Mouse (Mus musculus): ENCODE data around the gene Fyb2. TPM values are rescaled to one million over a fixed set of nuclear protein-coding genes. Genes with fewer than 3 reads are reported as not detected.
A peak's percentile ranks its signal among the peaks of the same experiment; 100 is the strongest.

Fyb2 gene
- polyA plus RNA-seq, 1 experiment from 2014 or later, result 1.0 TPM

DNA sequence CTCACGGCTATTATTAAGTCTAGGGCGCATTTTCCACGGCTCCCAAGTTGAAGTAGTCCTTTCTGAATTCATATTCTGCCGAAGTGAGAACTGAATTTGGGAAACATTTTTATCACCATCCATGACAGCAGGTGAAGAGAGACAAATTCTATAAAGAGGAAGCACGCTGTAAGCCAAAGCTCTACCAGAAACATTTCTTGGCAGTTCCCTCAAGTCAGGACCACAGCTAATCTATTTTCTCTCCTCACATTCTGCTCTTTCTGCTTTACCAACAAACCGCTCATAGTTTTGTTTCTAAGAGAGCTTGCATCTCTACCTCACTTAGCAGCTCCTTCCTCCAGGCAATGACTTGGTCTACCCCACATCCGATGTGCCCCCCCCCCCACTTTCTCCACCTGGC is 100.5 kb downstream of the Fyb2 start:
- 89% methylated on average over 7 of the region's 7 CpGs for WGBS
- Histone ChIP-seq H3K9me3 (replicated peaks; ENCODE audit: low read length) (no peaks in the 10 kb centered on the region), H3K4me2 (ENCODE audit: low read length) (no peak overlapping the region), H3K27ac (no peak overlapping the region), H3K9ac (ENCODE audit: low read depth, low read length) (no peak overlapping the region), H3K36me3 (ENCODE audit: insufficient read depth, low read length) (no peaks in the 10 kb centered on the region), H3K4me1 (replicated peaks; ENCODE audit: insufficient read depth, low read length) (no peaks in the 10 kb centered on the region), H3K4me3 (replicated peaks; ENCODE audit: low read depth, low read length) (no peak overlapping the region), H3K27me3 (ENCODE audit: insufficient read depth, low read length) (no peaks in the 10 kb centered on the region)
- no peak for TF ChIP-seq CTCF (IDR thresholded peaks at IDR 0.05; ENCODE audit: low read depth)
- ATAC-seq (replicated peaks; ENCODE audit: low FRiP score, low read depth) (no peak), DNase-seq (ENCODE audit: low spot score) (no peak)

DNA sequence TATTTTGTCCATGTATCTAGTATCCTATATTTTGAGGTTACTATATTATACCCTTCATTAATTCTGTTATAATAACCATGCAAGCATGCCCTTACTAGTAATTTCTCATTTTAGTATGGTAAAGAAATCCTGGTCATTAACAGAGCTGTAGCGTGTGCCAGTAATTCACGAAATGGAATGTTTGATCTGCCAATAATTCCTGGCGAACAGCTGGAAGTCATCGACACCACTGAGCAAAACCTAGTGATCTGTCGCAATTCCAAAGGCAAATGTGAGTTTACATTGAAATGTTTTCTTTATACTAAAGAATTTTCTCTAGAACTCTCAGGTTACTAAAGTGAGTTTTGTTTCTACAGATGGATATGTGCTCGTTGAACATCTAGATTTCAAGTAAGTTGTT is 102.2 kb downstream of the Fyb2 start:
- Histone ChIP-seq H3K27ac (no peak overlapping the region), H3K27me3 (ENCODE audit: insufficient read depth, low read length) (no peaks in the 10 kb centered on the region), H3K4me3 (replicated peaks; ENCODE audit: low read depth, low read length) (no peak overlapping the region), H3K36me3 (ENCODE audit: insufficient read depth, low read length) (no peaks in the 10 kb centered on the region), H3K9me3 (replicated peaks; ENCODE audit: low read length) (no peaks in the 10 kb centered on the region), H3K4me2 (ENCODE audit: low read length) (no peak overlapping the region), H3K9ac (ENCODE audit: low read depth, low read length) (no peak overlapping the region), H3K4me1 (replicated peaks; ENCODE audit: insufficient read depth, low read length) (no peaks in the 10 kb centered on the region)
- no peak for ATAC-seq (replicated peaks; ENCODE audit: low FRiP score, low read depth)
- WGBS, result 59% methylated on average over 6 of the region's 6 CpGs
- DNase-seq (ENCODE audit: low spot score), result no peak
- TF ChIP-seq CTCF (IDR thresholded peaks at IDR 0.05; ENCODE audit: low read depth), result no peak

DNA sequence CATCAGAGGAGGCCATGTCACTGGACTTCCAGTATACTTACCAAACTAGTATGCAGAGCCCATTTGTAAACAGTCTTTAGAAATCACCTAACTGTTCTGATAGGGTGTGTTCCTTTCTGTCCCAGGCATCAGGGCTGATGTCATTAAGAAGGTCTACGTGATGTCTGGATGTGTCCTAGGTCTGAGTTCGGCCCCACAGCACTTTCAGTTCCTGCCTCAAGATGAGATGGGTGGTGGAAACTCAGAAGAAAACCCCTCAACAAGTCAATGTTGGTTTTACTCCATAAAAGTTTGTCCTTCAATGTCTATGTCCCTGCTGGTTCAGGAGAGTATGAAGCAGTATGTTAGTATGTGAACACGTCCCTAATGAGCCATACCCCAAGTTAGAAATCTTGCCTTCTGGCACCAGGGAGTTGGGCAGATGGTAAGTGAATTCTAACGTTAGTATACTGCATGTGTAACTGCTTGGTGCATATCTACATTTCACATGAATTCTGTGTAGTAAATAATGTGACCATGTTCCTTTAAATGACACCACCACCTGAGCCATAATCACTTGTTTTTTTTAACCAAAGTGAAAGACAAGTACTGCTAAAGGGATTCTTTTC is 102.9 kb downstream of the Fyb2 start:
- H3K36me3 ChIP-seq (ENCODE audit: insufficient read depth, low read length), result no peaks in the 10 kb centered on the region
- ATAC-seq (replicated peaks; ENCODE audit: low FRiP score, low read depth) (no peak), DNase-seq (ENCODE audit: low spot score) (no peak)
- no peak for TF ChIP-seq CTCF (IDR thresholded peaks at IDR 0.05; ENCODE audit: low read depth)
- H3K9ac ChIP-seq (ENCODE audit: low read depth, low read length), result no peak overlapping the region
- WGBS, result 80% methylated on average over 4 of the region's 4 CpGs
- H3K4me1 ChIP-seq (replicated peaks; ENCODE audit: insufficient read depth, low read length), result no peaks in the 10 kb centered on the region
- H3K9me3 ChIP-seq (replicated peaks; ENCODE audit: low read length), result no peaks in the 10 kb centered on the region
- no peak overlapping the region for H3K4me2 ChIP-seq (ENCODE audit: low read length)
- H3K27me3 ChIP-seq (ENCODE audit: insufficient read depth, low read length), result no peaks in the 10 kb centered on the region
- H3K27ac ChIP-seq, result no peak overlapping the region
- no peak overlapping the region for H3K4me3 ChIP-seq (replicated peaks; ENCODE audit: low read depth, low read length)

DNA sequence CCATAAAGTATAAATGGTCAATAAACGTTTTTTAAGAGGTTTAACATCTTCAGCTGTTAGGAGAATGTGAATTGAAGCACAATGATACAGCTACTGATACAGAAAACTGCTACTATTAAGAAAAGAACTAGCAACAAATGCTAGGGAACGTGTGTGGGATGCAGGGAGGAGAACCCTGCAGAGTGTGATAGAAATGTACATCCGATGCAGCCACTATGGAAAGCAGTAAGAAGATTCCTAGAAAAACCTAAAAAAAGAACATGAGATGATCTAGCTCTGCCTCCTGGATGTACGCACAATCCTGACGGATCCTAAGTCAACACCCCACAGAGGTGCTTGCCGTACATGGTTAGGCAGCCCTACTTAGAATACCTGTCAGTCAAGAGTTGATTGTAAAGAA is 114.0 kb downstream of the Fyb2 start:
- DNase-seq (ENCODE audit: low spot score) (no peak), ATAC-seq (replicated peaks; ENCODE audit: low FRiP score, low read depth) (no peak)
- H3K4me1 ChIP-seq (replicated peaks; ENCODE audit: insufficient read depth, low read length), result no peaks in the 10 kb centered on the region
- H3K9me3 ChIP-seq (replicated peaks; ENCODE audit: low read length), result no peaks in the 10 kb centered on the region
- H3K27ac ChIP-seq, result no peak overlapping the region
- no peak for TF ChIP-seq CTCF (IDR thresholded peaks at IDR 0.05; ENCODE audit: low read depth)
- no peak overlapping the region for H3K4me2 ChIP-seq (ENCODE audit: low read length)
- H3K27me3 ChIP-seq (ENCODE audit: insufficient read depth, low read length), result no peaks in the 10 kb centered on the region
- H3K36me3 ChIP-seq (ENCODE audit: insufficient read depth, low read length), result no peaks in the 10 kb centered on the region
- WGBS, result 73% methylated on average over 6 of the region's 6 CpGs
- H3K4me3 ChIP-seq (replicated peaks; ENCODE audit: low read depth, low read length), result no peak overlapping the region
- H3K9ac ChIP-seq (ENCODE audit: low read depth, low read length), result no peak overlapping the region

DNA sequence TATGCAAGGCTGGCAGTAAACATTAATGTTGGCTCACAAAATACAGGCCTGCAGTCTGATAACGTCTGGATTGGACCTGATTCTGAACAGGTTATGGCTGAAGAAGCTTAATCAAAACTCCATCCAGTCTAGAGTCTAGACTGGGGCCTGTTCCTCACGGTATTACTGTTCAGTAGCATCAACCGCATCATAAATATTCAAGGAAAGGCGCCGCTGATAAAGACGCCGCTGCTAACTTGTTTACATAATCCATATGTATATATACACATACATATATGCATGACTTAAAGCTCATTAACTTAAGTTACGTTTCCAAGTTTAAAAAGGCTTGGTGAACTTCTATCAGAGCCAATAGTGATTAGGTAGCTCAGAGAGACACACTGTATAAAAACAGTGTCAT is 117.8 kb downstream of the Fyb2 start:
- Histone ChIP-seq H3K27ac (no peak overlapping the region), H3K4me1 (replicated peaks; ENCODE audit: insufficient read depth, low read length) (no peaks in the 10 kb centered on the region), H3K9ac (ENCODE audit: low read depth, low read length) (no peak overlapping the region), H3K4me2 (ENCODE audit: low read length) (no peak overlapping the region), H3K9me3 (replicated peaks; ENCODE audit: low read length) (no peaks in the 10 kb centered on the region), H3K36me3 (ENCODE audit: insufficient read depth, low read length) (no peaks in the 10 kb centered on the region), H3K27me3 (ENCODE audit: insufficient read depth, low read length) (no peaks in the 10 kb centered on the region), H3K4me3 (replicated peaks; ENCODE audit: low read depth, low read length) (no peak overlapping the region)
- 58% methylated on average over 8 of the region's 8 CpGs for WGBS
- TF ChIP-seq CTCF (IDR thresholded peaks at IDR 0.05; ENCODE audit: low read depth), result no peak
- ATAC-seq (replicated peaks; ENCODE audit: low FRiP score, low read depth) (no peak), DNase-seq (ENCODE audit: low spot score) (no peak)

DNA sequence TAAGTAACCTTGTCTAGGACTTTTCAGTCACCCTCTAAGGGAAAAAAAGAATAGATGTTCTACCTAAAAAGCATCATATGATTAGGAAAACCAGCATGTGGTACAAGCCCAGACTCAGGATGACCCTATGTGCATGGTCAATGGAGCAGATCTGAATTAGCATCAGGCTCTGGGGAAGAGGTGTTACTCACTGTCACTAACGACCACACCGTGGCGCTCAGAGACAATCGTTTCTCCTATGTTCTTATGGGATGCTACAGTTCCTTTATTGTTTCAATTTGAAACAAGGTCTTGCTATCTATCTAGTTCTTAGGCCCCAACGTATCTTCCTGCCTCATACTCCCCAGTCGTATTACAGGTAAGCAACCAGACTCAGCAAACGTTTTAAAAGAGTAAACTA is 119.9 kb downstream of the Fyb2 start:
- H3K4me2 ChIP-seq (ENCODE audit: low read length), result no peak overlapping the region
- ATAC-seq (replicated peaks; ENCODE audit: low FRiP score, low read depth) (no peak), DNase-seq (ENCODE audit: low spot score) (peak; percentile 57)
- peak; percentile 58 for TF ChIP-seq CTCF (IDR thresholded peaks at IDR 0.05; ENCODE audit: low read depth)
- no peaks in the 10 kb centered on the region for H3K4me1 ChIP-seq (replicated peaks; ENCODE audit: insufficient read depth, low read length)
- no peaks in the 10 kb centered on the region for H3K9me3 ChIP-seq (replicated peaks; ENCODE audit: low read length)
- no peaks in the 10 kb centered on the region for H3K36me3 ChIP-seq (ENCODE audit: insufficient read depth, low read length)
- no peak overlapping the region for H3K4me3 ChIP-seq (replicated peaks; ENCODE audit: low read depth, low read length)
- WGBS, result 41% methylated on average over 7 of the region's 7 CpGs
- H3K27ac ChIP-seq, result no peak overlapping the region
- no peak overlapping the region for H3K9ac ChIP-seq (ENCODE audit: low read depth, low read length)
- H3K27me3 ChIP-seq (ENCODE audit: insufficient read depth, low read length), result no peaks in the 10 kb centered on the region

DNA sequence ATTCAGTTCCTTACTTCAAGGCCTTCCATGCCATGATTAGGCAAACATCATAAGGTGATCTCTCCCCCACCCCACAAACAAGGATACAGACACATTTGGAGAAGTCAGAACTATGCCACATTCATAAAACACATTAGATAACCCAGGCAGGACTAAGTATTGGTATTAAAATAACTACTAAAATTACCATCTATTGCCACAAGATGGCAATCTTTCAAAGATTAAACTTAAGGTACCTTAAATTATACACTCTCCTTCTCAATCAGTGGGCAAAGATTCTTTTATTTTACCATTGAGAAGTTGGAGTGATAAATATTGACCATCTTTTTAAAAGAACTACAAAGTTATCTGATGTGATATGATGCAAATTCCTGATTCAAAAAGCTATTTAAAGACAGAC is 121.0 kb downstream of the Fyb2 start:
- no peak for ATAC-seq (replicated peaks; ENCODE audit: low FRiP score, low read depth)
- peak; percentile 65 for DNase-seq (ENCODE audit: low spot score)

More for the DNA sequence above, 121.0 kb downstream of the Fyb2 start:
- TF ChIP-seq CTCF (IDR thresholded peaks at IDR 0.05; ENCODE audit: low read depth), result peak; percentile 57
- Histone ChIP-seq H3K9ac (ENCODE audit: low read depth, low read length) (no peak overlapping the region), H3K9me3 (replicated peaks; ENCODE audit: low read length) (no peaks in the 10 kb centered on the region), H3K27ac (no peak overlapping the region), H3K4me3 (replicated peaks; ENCODE audit: low read depth, low read length) (no peak overlapping the region), H3K36me3 (ENCODE audit: insufficient read depth, low read length) (no peaks in the 10 kb centered on the region), H3K4me1 (replicated peaks; ENCODE audit: insufficient read depth, low read length) (no peaks in the 10 kb centered on the region), H3K27me3 (ENCODE audit: insufficient read depth, low read length) (no peaks in the 10 kb centered on the region), H3K4me2 (ENCODE audit: low read length) (no peak overlapping the region)

Measured in kidney, postnatal 0 days (tissue).